Comparison of ENCODE assay signal across 9 mouse cellular contexts in genomic region chr14:27044967-27045361, GRCm38 (mm10). TPM values are rescaled to one million over a fixed set of nuclear protein-coding genes. Genes with fewer than 3 reads are reported as not detected.
DNase-seq lines count a peak whose midpoint lies in the region; ATAC-seq and TF ChIP-seq lines count a peak whose summit lies in the region.
"Had no signal": no experiment of that assay in that cellular context is flagged by ENCODE, and none has a peak within 500 bp of the region (broad histone marks: within the 10 kb centered on the region; RNA-seq: fewer than 3 reads in every experiment).

No protein-coding gene starts in this region.

- H3K36me3 ChIP-seq in kidney, postnatal 0 days (ENCODE audit: insufficient read depth, low read length), result no peaks in the 10 kb centered on the region

- H3K27ac ChIP-seq in kidney, postnatal 0 days, result peak overlapping the region; percentile 68; the same call in 1 of the 2 replicates

- no peak overlapping the region; the same call in 1 of the 2 replicates for H3K4me2 ChIP-seq in kidney, postnatal 0 days (ENCODE audit: low read length)

- ATAC-seq in kidney, postnatal 0 days (replicated peaks; ENCODE audit: low FRiP score, low read depth), result peak; percentile 73
- peak; percentile 43; the same call in 1 of the 2 replicates for ATAC-seq in megakaryocyte-erythroid progenitor cell, adult 5-6 weeks (replicated peaks; ENCODE audit: low FRiP score, low TSS enrichment, poor library complexity, severe bottlenecking)

- no peaks in the 10 kb centered on the region for H3K27me3 ChIP-seq in kidney, postnatal 0 days (ENCODE audit: insufficient read depth, low read length)

- peaks cover 28% of the 10 kb centered on the region for H3K4me1 ChIP-seq in kidney, postnatal 0 days (replicated peaks; ENCODE audit: insufficient read depth, low read length)

- H3K9me3 ChIP-seq in kidney, postnatal 0 days (replicated peaks; ENCODE audit: low read length), result no peaks in the 10 kb centered on the region

- 26% methylated on average over 2 of the region's 2 CpGs for WGBS in kidney, postnatal 0 days

- H3K9ac ChIP-seq in kidney, postnatal 0 days (ENCODE audit: low read depth, low read length), result no peak overlapping the region

- no peak overlapping the region for H3K4me3 ChIP-seq in kidney, postnatal 0 days (replicated peaks; ENCODE audit: low read depth, low read length)

- peak; percentile 51 for TF ChIP-seq CTCF in kidney, postnatal 0 days (IDR thresholded peaks at IDR 0.05; ENCODE audit: low read depth)

- DNase-seq in 416B (ENCODE audit: low read depth) (peak; percentile 86), ES-CJ7 (ENCODE audit: low read depth, low spot score) (peak; percentile 66)
- peak; percentile 48 to 67 for DNase-seq in heart, adult 9 months (ENCODE audit: low spot score in 2 of 2)
- DNase-seq in kidney, postnatal 0 days (ENCODE audit: low spot score), result peak; percentile 88
- no peak for DNase-seq in right cerebral cortex, postnatal 25 days
- DNase-seq in right cerebral cortex, adult 18-20 months, result no peak
- no peak for DNase-seq in cerebellum, adult 11-12 months

RNA-seq across cellular contexts. Expression of gene Il17rd, which starts 6.2 kb away (rescaled TPM):
- polyA plus RNA-seq in kidney, postnatal 0 days (2015; fragmentation: Nextera tagmentation; extraction: Ambion mirVana), result 3.9 TPM in 2 replicates
- 1.2 TPM in 1 of 2 replicates, not detected in the other for total RNA-seq in megakaryocyte-erythroid progenitor cell, adult 5-6 weeks (2014; fragmentation: Nextera tagmentation)
- total RNA-seq in megakaryocyte-erythroid progenitor cell, adult 5-6 weeks (2017), result not detected in 2 replicates

RNA-seq across cellular contexts. Expression of gene Hesx1, which starts 50.7 kb away (rescaled TPM):
- polyA plus RNA-seq in kidney, postnatal 0 days (2015; fragmentation: Nextera tagmentation; extraction: Ambion mirVana), result 1.9 and 2.3 TPM in 2 replicates
- total RNA-seq in megakaryocyte-erythroid progenitor cell, adult 5-6 weeks (2014; fragmentation: Nextera tagmentation), result not detected in 2 replicates
- total RNA-seq in megakaryocyte-erythroid progenitor cell, adult 5-6 weeks (2017), result not detected in 2 replicates
- polyA plus RNA-seq: cortical plate, adult 2 months had no signal

Comparison
In these comparisons a context has a peak if more than half of its experiments do, and no peak if none do; other contexts are left out.
1. DNase-seq: peak in 416B (single experiment), ES-CJ7 (single experiment), heart, adult 9 months (2 of 2) and kidney, postnatal 0 days (single experiment); none in right cerebral cortex, postnatal 25 days (single experiment), right cerebral cortex, adult 18-20 months (single experiment) and cerebellum, adult 11-12 months (single experiment).